ENCODE assay signal across 8 mouse cellular contexts in the genomic region with DNA sequence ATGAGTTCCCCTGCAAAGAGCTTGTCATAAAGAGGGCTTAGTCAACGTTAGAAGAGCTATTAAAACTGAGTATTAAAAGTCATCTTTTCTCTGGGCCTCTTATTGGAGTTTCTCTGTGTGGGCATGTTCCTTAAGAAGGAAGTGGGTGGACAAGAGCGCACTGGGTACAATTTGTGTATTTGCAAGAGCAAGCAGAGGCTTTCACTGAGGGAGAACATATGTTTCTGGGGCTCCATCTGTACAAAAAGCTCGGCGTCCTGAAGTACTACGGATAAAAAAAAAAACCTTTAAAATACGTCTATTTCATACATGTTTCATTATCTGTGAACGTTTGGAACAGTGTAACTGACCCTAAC. TPM values are rescaled to one million over a fixed set of nuclear protein-coding genes. Genes with fewer than 3 reads are reported as not detected.
DNase-seq lines count a peak whose midpoint lies in the region; ATAC-seq lines count a peak whose summit lies in the region.

No protein-coding gene starts in this region.

- H3K36me3 ChIP-seq in kidney, embryonic 14.5 days (ENCODE audit: control insufficient read depth, insufficient read depth, low read length), result no peaks in the 10 kb centered on the region
- H3K36me3 ChIP-seq in hindbrain, embryonic 13.5 days, result no peaks in the 10 kb centered on the region
- no peaks in the 10 kb centered on the region for H3K36me3 ChIP-seq in midbrain, embryonic 10.5 days

- H3K9me3 ChIP-seq in kidney, embryonic 14.5 days (ENCODE audit: control insufficient read depth, low read length), result no peaks in the 10 kb centered on the region
- H3K9me3 ChIP-seq in hindbrain, embryonic 13.5 days, result no peaks in the 10 kb centered on the region
- H3K9me3 ChIP-seq in midbrain, embryonic 10.5 days (replicated peaks), result no peaks in the 10 kb centered on the region

- peaks cover 17% of the 10 kb centered on the region; the same call in 1 of the 2 replicates for H3K27me3 ChIP-seq in kidney, embryonic 14.5 days (ENCODE audit: control insufficient read depth, insufficient read depth, low read length)
- peaks cover 35% of the 10 kb centered on the region for H3K27me3 ChIP-seq in hindbrain, embryonic 13.5 days
- H3K27me3 ChIP-seq in midbrain, embryonic 10.5 days (ENCODE audit: low read depth, poor library complexity, severe bottlenecking), result peaks cover 39% of the 10 kb centered on the region

- no peak for ATAC-seq in kidney, embryonic 14.5 days (ENCODE audit: low FRiP score, low TSS enrichment)
- ATAC-seq in hindbrain, embryonic 13.5 days (ENCODE audit: low FRiP score), result peak; percentile 36

- WGBS in kidney, embryonic 14.5 days, result 17% methylated on average over 7 of the region's 7 CpGs
- 20% methylated on average over 7 of the region's 7 CpGs for WGBS in hindbrain, embryonic 13.5 days
- WGBS in midbrain, embryonic 10.5 days, result 20% methylated on average over 7 of the region's 7 CpGs

- DNase-seq in kidney, postnatal 14 days, result no peak
- no peak for DNase-seq in midbrain, embryonic 10.5 days (ENCODE audit: low spot score)
- DNase-seq in ovary, postnatal 10 days (ENCODE audit: low spot score), result no peak
- no peak for DNase-seq in adrenal gland, postnatal 10 days
- DNase-seq in adipocyte (ENCODE audit: low spot score), result no peak

- peak overlapping the region; percentile 66 for H3K4me3 ChIP-seq in kidney, embryonic 14.5 days (ENCODE audit: low read length)
- H3K4me3 ChIP-seq in brown adipose tissue, adult 24 weeks (ENCODE audit: insufficient read depth, low read depth, low read length), result peak overlapping the region; percentile 45
- peak overlapping the region; percentile 75 for H3K4me3 ChIP-seq in hindbrain, embryonic 13.5 days
- H3K4me3 ChIP-seq in midbrain, embryonic 10.5 days, result peak overlapping the region; percentile 80

- H3K27ac ChIP-seq in kidney, embryonic 14.5 days (ENCODE audit: low read depth, low read length), result no peak overlapping the region
- H3K27ac ChIP-seq in brown adipose tissue, adult 24 weeks (replicated peaks; ENCODE audit: low read depth, low read length), result no peak overlapping the region
- H3K27ac ChIP-seq in hindbrain, embryonic 13.5 days, result no peak overlapping the region
- H3K27ac ChIP-seq in midbrain, embryonic 10.5 days (replicated peaks), result peak overlapping the region; percentile 79; the same call in 1 of the 2 replicates

- 0 out of 2 replicates have a peak, but pooled peaks cover 3% of the 10 kb centered on the region for H3K4me1 ChIP-seq in kidney, embryonic 14.5 days (ENCODE audit: control insufficient read depth, insufficient read depth, low read length)
- H3K4me1 ChIP-seq in brown adipose tissue, adult 24 weeks (ENCODE audit: control insufficient read depth, insufficient read depth, insufficient read length, low read length), result no peaks in the 10 kb centered on the region
- H3K4me1 ChIP-seq in hindbrain, embryonic 13.5 days (replicated peaks), result peaks cover 11% of the 10 kb centered on the region
- peaks cover 31% of the 10 kb centered on the region for H3K4me1 ChIP-seq in midbrain, embryonic 10.5 days

- H3K9ac ChIP-seq in kidney, embryonic 14.5 days (ENCODE audit: low read depth, low read length), result no peak overlapping the region
- peak overlapping the region; percentile 75; the same call in 1 of the 2 replicates for H3K9ac ChIP-seq in hindbrain, embryonic 13.5 days

- peak overlapping the region; percentile 92 for H3K4me2 ChIP-seq in kidney, embryonic 14.5 days (replicated peaks; ENCODE audit: low read depth, low read length)
- H3K4me2 ChIP-seq in hindbrain, embryonic 13.5 days, result peak overlapping the region; percentile 100

RNA-seq across cellular contexts. Expression of gene Pkp2, which starts 0.4 kb away (rescaled TPM):
- polyA plus RNA-seq in kidney, embryonic 14.5 days (2014; fragmentation: Nextera tagmentation; extraction: Ambion mirVana), result 6.2 and 10.1 TPM in 2 replicates
- 10.1 and 15.1 TPM in 2 replicates for polyA plus RNA-seq in brown adipose tissue, adult 24 weeks (2012; ENCODE audit: insufficient read depth, insufficient read length, missing spikeins)
- polyA plus RNA-seq in hindbrain, embryonic 13.5 days (2015; fragmentation: Nextera tagmentation; extraction: Ambion mirVana), result 1.4 TPM in 2 replicates
- 5.4 and 7.3 TPM in 2 replicates for polyA plus RNA-seq in midbrain, embryonic 10.5 days (2016; fragmentation: Nextera tagmentation; extraction: Ambion mirVana)
- total RNA-seq in adrenal gland, postnatal 10 days (2021), result 1 to 10 TPM; 2.9 to 6.8 TPM
